Mouse (Mus musculus) intestine, postnatal 0 days (tissue): ENCODE measurements at regions not wholly inside any gene's neighbourhood (a gene's known extent, or its start where the extent isn't known, plus 50 kb on each side); places are given as distances from the start of the nearest gene placed in this dataset.

Experiments used
- ATAC-seq: fragments of 200-750 bp; cut with Nextera tagmentation; 2 replicates; pipeline ENCODE4 v1.8.0; 2017; ENCODE audit warnings: mild to moderate bottlenecking, moderate TSS enrichment, moderate library complexity
- H3K27ac ChIP-seq: fragments of 300-500 bp; sonication (generic); 2 replicates; pipeline ENCODE4 v1.5.1; 2014; ENCODE audit warnings: mild to moderate bottlenecking, low read depth, low read length, moderate library complexity
- H3K27me3 ChIP-seq: fragments of 300-500 bp; sonication (generic); replicated peaks from 2 replicates; pipeline ENCODE4 v1.6.1; 2014; ENCODE audit warnings: low read length, mixed read lengths; ENCODE audit not compliant: control insufficient read depth, insufficient read depth
- H3K36me3 ChIP-seq: fragments of 300-500 bp; sonication (generic); 2 replicates; pipeline ENCODE4 v1.6.1; 2014; ENCODE audit warnings: mild to moderate bottlenecking, moderate library complexity; ENCODE audit not compliant: control insufficient read depth, insufficient read depth
- H3K4me1 ChIP-seq: fragments of 300-500 bp; sonication (generic); replicated peaks from 2 replicates; pipeline ENCODE4 v1.6.1; 2014; ENCODE audit warnings: antibody characterized with exemption, low read length, mixed read lengths; ENCODE audit not compliant: control insufficient read depth, insufficient read depth
- H3K4me2 ChIP-seq: fragments of 300-500 bp; sonication (generic); replicated peaks from 2 replicates; pipeline ENCODE4 v1.6.1; 2014; ENCODE audit warnings: low read depth, mild to moderate bottlenecking, moderate library complexity
- H3K4me3 ChIP-seq: fragments of 300-500 bp; sonication (generic); 2 replicates; pipeline ENCODE4 v1.5.1; 2014; ENCODE audit warnings: low read depth, low read length
- H3K9ac ChIP-seq: fragments of 300-500 bp; sonication (generic); 2 replicates; pipeline ENCODE4 v1.6.1; 2014; ENCODE audit warnings: mild to moderate bottlenecking, low read depth, low read length
- H3K9me3 ChIP-seq: fragments of 300-500 bp; sonication (generic); 2 replicates; pipeline ENCODE4 v1.6.1; 2016; ENCODE audit warnings: mixed run types; ENCODE audit not compliant: control insufficient read depth
- CTCF ChIP-seq: sonication (generic); IDR thresholded peaks from 2 replicates; pipeline ENCODE4 v1.5.1; 2016; ENCODE audit warnings: low read depth, mild to moderate bottlenecking, control low read depth, antibody characterized with exemption, moderate library complexity
- WGBS: fragments of 180-500 bp; shearing (Covaris S2); extraction: QIAGEN DNeasy Blood & Tissue Kit; methylation state at CpG from one replicate; pipeline ENCODE4 v1.1.7; 2014; 5-methylcytosine and 5-hydroxymethylcytosine counted together

- Histone ChIP-seq H3K27ac (no peak overlapping the region), H3K27me3 (no peaks in the 10 kb centered on the region), H3K36me3 (no peaks in the 10 kb centered on the region), H3K9me3 (no peaks in the 10 kb centered on the region), H3K4me3 (no peak overlapping the region), H3K4me2 (no peak overlapping the region), H3K4me1 (no peaks in the 10 kb centered on the region), H3K9ac (no peak overlapping the region)
- 91% methylated on average over 8 of the region's 8 CpGs for WGBS
- TF ChIP-seq CTCF = no peak
- ATAC-seq = no peak
These were observed 54.2 kb upstream of the Bhlhe40 start for GRCm38 (mm10) chr6:108606231-108606630.

- H3K36me3 ChIP-seq = no peaks in the 10 kb centered on the region
- ATAC-seq = peak; percentile 93
- no peaks in the 10 kb centered on the region for H3K27me3 ChIP-seq
- peak overlapping the region; percentile 24 for H3K4me2 ChIP-seq
- 26% methylated on average over 7 of the region's 7 CpGs for WGBS
- H3K4me1 ChIP-seq = no peaks in the 10 kb centered on the region
- H3K9me3 ChIP-seq = no peaks in the 10 kb centered on the region
- peak overlapping the region; percentile 7; the same call in 1 of the 2 replicates for H3K9ac ChIP-seq
- no peak overlapping the region for H3K4me3 ChIP-seq
- H3K27ac ChIP-seq = peak overlapping the region; percentile 88
- no peak for TF ChIP-seq CTCF
These were observed 52.1 kb upstream of the Bhlhe40 start for GRCm38 (mm10) chr6:108608308-108608707.
